Mouse (Mus musculus) lung, adult 2 months (tissue): Measurements from ENCODE around the gene Vwa3b.

ENCODE experiments used
- CTCF ChIP-seq: fragments of 200-500 bp; IDR thresholded peaks from 2 replicates; pipeline ENCODE4 v1.5.1; 2011; ENCODE audit warnings: mild to moderate bottlenecking, low read length, control low read depth; ENCODE audit not compliant: insufficient read depth
- POLR2A ChIP-seq: fragments of 200-500 bp; IDR thresholded peaks from 2 replicates; pipeline ENCODE4 v1.6.1; 2011; ENCODE audit warnings: low read depth, mild to moderate bottlenecking, control low read depth, low read length, borderline replicate concordance; ENCODE audit errors: extremely low read depth

DNA sequence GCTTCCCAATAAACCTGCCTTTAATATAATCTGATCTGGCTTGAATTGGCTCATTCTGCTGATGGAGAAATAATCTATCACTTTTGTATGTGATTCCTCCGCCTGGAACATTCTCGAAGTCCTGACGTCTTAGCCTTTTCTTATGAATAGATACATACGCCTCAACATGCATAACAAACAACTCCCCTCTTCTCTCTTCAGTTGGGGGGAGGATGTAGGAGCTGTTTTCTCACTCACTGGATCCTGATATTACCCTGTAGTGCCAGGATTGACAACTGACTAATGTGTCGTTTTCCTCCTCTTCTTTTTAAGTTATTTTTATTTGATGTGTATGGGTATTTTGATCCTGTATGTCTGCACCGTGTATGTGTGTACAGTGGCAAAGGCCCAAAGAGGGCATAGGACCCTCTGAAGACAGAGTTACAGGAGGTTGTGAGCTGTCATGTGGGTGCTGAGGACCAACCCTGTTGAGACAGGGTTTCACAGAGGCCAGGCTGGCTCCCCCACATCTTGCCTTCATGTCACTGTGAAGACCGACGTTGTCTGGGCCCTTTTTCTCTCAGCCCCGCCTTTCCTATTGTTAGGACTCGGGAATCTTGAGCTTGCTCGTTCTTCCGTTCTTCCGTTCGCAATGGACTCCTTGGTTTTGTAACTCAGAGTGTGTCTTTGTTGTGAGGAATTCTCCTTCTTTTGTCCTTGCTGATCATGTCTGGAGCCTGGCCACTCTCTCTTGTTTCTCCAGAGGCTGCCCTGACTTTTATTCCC, 39.8 kb upstream of the Vwa3b start:
- TF ChIP-seq CTCF (no peak), POLR2A (no peak)
